Mouse (Mus musculus): ENCODE data around the gene Mbd6.
"Not testable (repeated sequence)": the region's sequence is repeated elsewhere in the genome, so short reads cannot be mapped to it uniquely, and the experiment has no call there.

The Mbd6 gene

GRCm38 (mm10) chr10:127312858-127313257 lies 24.0 kb upstream of the Mbd6 start:
- no peak for DNase-seq

GRCm38 (mm10) chr10:127312356-127312676 lies 23.5 kb upstream of the Mbd6 start:
- DNase-seq = peak; percentile 84 to 87

- peak; percentile 95 to 98 for DNase-seq
Observed at GRCm38 (mm10) chr10:127311476-127312355, 22.9 kb upstream of the Mbd6 start, which contains the start of gene Mars. TSS of gene Mars (minus strand) at chr10:127311786.

- DNase-seq = no peak
Observed at GRCm38 (mm10) chr10:127310523-127311475, 22.0 kb upstream of the Mbd6 start.

- not testable (repeated sequence) for DNase-seq
Observed at GRCm38 (mm10) chr10:127309167-127309566, 20.3 kb upstream of the Mbd6 start.

- no peak for DNase-seq
Observed at GRCm38 (mm10) chr10:127303136-127303535, 14.3 kb upstream of the Mbd6 start.

GRCm38 (mm10) chr10:127300361-127300760 lies 11.5 kb upstream of the Mbd6 start:
- DNase-seq = no peak

GRCm38 (mm10) chr10:127297015-127297871 lies 8.4 kb upstream of the Mbd6 start:
- DNase-seq = no peak

GRCm38 (mm10) chr10:127295986-127296794 lies 7.4 kb upstream of the Mbd6 start:
- DNase-seq = no peak

GRCm38 (mm10) chr10:127294895-127295510 lies 6.2 kb upstream of the Mbd6 start:
- DNase-seq = peak in 1 of 2 experiments; percentile 24

- no peak for DNase-seq
Observed at GRCm38 (mm10) chr10:127293590-127294113, 4.8 kb upstream of the Mbd6 start.

- peak; percentile 43 to 53 for DNase-seq
Observed at GRCm38 (mm10) chr10:127292987-127293538, 4.2 kb upstream of the Mbd6 start.

- DNase-seq = no peak
Observed at GRCm38 (mm10) chr10:127291881-127292638, 3.2 kb upstream of the Mbd6 start.

GRCm38 (mm10) chr10:127290930-127291880 lies 2.4 kb upstream of the Mbd6 start:
- DNase-seq = peak; percentile 60 to 76

GRCm38 (mm10) chr10:127290307-127290929 lies 1.6 kb upstream of the Mbd6 start:
- DNase-seq = peak; percentile 100

- peak; percentile 82 to 84 for DNase-seq
Observed at GRCm38 (mm10) chr10:127289573-127290191, 864 bp upstream of the Mbd6 start.

- peak; percentile 59 to 68 for DNase-seq
Observed at GRCm38 (mm10) chr10:127288328-127288799, 454 bp downstream of the Mbd6 start.

Data from kidney, postnatal 36 days (tissue).